Mouse (Mus musculus): ENCODE data around the gene Dab2. TPM values are rescaled to one million over a fixed set of nuclear protein-coding genes. Genes with fewer than 3 reads are reported as not detected.

Gene Dab2
- total RNA-seq (2018; cell fraction: chromatin; rRNA removed), result 1,000 to 10,000 TPM in 14 of 26 experiments, 100 to 1,000 TPM in 12; 285 to 3,101 (median 1,062) TPM
- total RNA-seq (2018; cell fraction: cytosol; rRNA removed), result 100 to 1,000 TPM; 111 to 442 (median 285) TPM
- 1,000 to 10,000 TPM in 10 of 26 experiments, 100 to 1,000 TPM in 16; 193 to 2,686 (median 693) TPM for total RNA-seq (2018; cell fraction: nucleus; rRNA removed)
- 220 to 1,182 TPM (median 506 TPM) in 3 replicates for polyA plus RNA-seq (2018)

DNA sequence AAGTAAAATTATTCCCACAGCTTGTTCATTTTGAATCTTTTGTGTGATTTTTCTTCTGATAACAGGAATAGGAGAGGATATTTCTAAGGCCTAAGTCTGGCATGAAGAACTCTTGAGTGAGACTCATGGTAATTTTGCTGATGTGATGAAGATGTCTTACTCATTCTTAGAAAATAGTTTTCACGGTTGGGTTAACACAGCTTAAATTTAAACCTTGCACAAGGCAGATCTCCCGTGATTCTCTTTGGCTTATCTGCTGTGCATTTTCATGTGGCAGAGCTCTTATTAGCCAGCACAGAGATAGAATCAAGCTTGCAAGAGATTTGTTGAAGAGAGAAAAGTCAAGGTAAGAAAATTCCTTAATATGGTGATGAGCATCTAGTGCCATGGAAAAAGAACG, at the start of gene Dab2:
Gene Dab2, plus strand, starts transcription at position 235 of the 400 bp plus-strand sequence.
- 97% methylated on average over 3 of the region's 3 CpGs for WGBS (ENCODE audit: missing documents)
- no peaks in the 10 kb centered on the region for H3K36me3 ChIP-seq (ENCODE audit: inconsistent target)
- H3K79me2 ChIP-seq (ENCODE audit: inconsistent target), result no peaks in the 10 kb centered on the region
- H3K27ac ChIP-seq, result no peak within 1 kb of the TSS
- H3K4me3 ChIP-seq (ENCODE audit: inconsistent target), result no peak within 1 kb of the TSS

DNA sequence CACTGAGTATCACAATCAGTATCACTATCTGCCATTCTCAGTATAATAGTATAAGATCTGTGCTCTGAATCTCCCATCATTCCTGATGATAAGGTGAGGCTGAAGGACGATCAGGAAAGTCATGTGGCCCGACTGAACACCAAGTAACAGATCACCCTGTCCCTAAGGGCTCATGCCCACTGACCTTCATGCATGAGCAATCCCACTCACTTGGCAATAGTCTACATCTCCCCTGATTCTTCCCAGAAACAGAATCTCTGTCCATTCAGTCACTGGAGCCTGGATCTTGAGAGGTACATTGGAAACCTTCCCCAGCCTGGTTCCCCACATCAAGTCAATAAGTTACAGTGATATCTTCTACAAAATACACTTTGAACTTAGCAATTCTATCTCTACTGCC, 46.1 kb upstream of the Dab2 start:
- H3K27ac ChIP-seq, result no peak overlapping the region
- no peaks in the 10 kb centered on the region for H3K36me3 ChIP-seq (ENCODE audit: inconsistent target)
- H3K79me2 ChIP-seq (ENCODE audit: inconsistent target), result no peaks in the 10 kb centered on the region
- H3K4me3 ChIP-seq (ENCODE audit: inconsistent target), result no peak overlapping the region
- WGBS (ENCODE audit: missing documents), result 100% methylated on average over 2 of the region's 2 CpGs

- Histone ChIP-seq H3K36me3 (ENCODE audit: inconsistent target) (no peaks in the 10 kb centered on the region), H3K79me2 (ENCODE audit: inconsistent target) (no peaks in the 10 kb centered on the region), H3K27ac (no peak overlapping the region), H3K4me3 (ENCODE audit: inconsistent target) (no peak overlapping the region)
- 97% methylated on average over 2 of the region's 2 CpGs for WGBS (ENCODE audit: missing documents)
Measured at GRCm38 (mm10) chr15:6254383-6254782, 45.2 kb upstream of the Dab2 start.

GRCm38 (mm10) chr15:6257049-6257448, 42.5 kb upstream of the Dab2 start:
- WGBS (ENCODE audit: missing documents), result 0% methylated on average over 2 of the region's 2 CpGs
- H3K27ac ChIP-seq, result peak overlapping the region; percentile 22; the same call in 1 of the 2 replicates
- no peaks in the 10 kb centered on the region for H3K79me2 ChIP-seq (ENCODE audit: inconsistent target)
- H3K36me3 ChIP-seq (ENCODE audit: inconsistent target), result no peaks in the 10 kb centered on the region
- H3K4me3 ChIP-seq (ENCODE audit: inconsistent target), result no peak overlapping the region

- H3K4me3 ChIP-seq (ENCODE audit: inconsistent target), result no peak overlapping the region
- 52% methylated on average over 3 of the region's 3 CpGs for WGBS (ENCODE audit: missing documents)
- H3K79me2 ChIP-seq (ENCODE audit: inconsistent target), result no peaks in the 10 kb centered on the region
- H3K27ac ChIP-seq, result peak overlapping the region; percentile 94
- no peaks in the 10 kb centered on the region for H3K36me3 ChIP-seq (ENCODE audit: inconsistent target)
Measured at GRCm38 (mm10) chr15:6259957-6260740, 39.4 kb upstream of the Dab2 start.

GRCm38 (mm10) chr15:6260741-6261430, 38.7 kb upstream of the Dab2 start:
- no peak overlapping the region for H3K4me3 ChIP-seq (ENCODE audit: inconsistent target)
- no peaks in the 10 kb centered on the region for H3K79me2 ChIP-seq (ENCODE audit: inconsistent target)
- H3K36me3 ChIP-seq (ENCODE audit: inconsistent target), result no peaks in the 10 kb centered on the region
- peak overlapping the region; percentile 94 for H3K27ac ChIP-seq
- 46% methylated on average over 6 of the region's 6 CpGs for WGBS (ENCODE audit: missing documents)

DNA sequence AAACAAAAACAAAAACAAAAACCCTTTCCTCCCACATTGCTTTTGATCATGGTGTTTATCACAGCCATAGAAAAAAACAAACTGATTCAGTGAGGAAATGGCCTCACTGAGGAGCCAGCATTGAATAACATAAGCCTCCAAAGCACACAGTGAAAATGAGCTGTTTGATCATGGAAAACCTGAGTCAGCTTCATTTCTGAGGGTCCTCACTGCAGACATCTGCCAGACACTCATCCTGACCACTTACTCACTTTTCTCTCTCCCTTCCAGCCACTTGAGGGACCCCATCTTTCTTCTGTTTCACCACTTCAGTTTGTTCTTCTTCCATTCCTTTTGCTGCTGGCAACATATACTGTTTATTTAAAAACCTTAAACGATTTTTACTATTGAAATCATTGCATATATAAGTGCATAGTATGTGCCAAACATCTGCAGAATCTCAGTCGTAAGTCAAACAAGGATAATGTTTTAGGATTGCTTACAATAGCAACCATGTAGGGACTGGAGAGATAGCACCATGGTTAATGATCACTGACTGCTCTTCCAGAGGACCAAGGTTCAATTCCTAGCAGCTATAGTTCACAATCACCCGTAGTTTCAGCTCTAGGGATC, 32.3 kb upstream of the Dab2 start:
- Histone ChIP-seq H3K79me2 (ENCODE audit: inconsistent target) (no peaks in the 10 kb centered on the region), H3K36me3 (ENCODE audit: inconsistent target) (no peaks in the 10 kb centered on the region), H3K27ac (0 out of 2 replicates have a peak overlapping the region, but pooled peaks have one; percentile 10), H3K4me3 (ENCODE audit: inconsistent target) (no peak overlapping the region)
- WGBS (ENCODE audit: missing documents), result 90% methylated on average over 3 of the region's 3 CpGs

GRCm38 (mm10) chr15:6278606-6279468, 20.8 kb upstream of the Dab2 start:
- Histone ChIP-seq H3K79me2 (ENCODE audit: inconsistent target) (no peaks in the 10 kb centered on the region), H3K4me3 (ENCODE audit: inconsistent target) (no peak overlapping the region), H3K27ac (peak overlapping the region; percentile 60), H3K36me3 (ENCODE audit: inconsistent target) (no peaks in the 10 kb centered on the region)
- WGBS (ENCODE audit: missing documents), result 70% methylated on average over 7 of the region's 11 CpGs

- Histone ChIP-seq H3K4me3 (ENCODE audit: inconsistent target) (no peak overlapping the region), H3K36me3 (ENCODE audit: inconsistent target) (no peaks in the 10 kb centered on the region), H3K79me2 (ENCODE audit: inconsistent target) (no peaks in the 10 kb centered on the region), H3K27ac (no peak overlapping the region)
- 96% methylated on average over 4 of the region's 4 CpGs for WGBS (ENCODE audit: missing documents)
Measured at GRCm38 (mm10) chr15:6280021-6280451, 19.6 kb upstream of the Dab2 start.

DNA sequence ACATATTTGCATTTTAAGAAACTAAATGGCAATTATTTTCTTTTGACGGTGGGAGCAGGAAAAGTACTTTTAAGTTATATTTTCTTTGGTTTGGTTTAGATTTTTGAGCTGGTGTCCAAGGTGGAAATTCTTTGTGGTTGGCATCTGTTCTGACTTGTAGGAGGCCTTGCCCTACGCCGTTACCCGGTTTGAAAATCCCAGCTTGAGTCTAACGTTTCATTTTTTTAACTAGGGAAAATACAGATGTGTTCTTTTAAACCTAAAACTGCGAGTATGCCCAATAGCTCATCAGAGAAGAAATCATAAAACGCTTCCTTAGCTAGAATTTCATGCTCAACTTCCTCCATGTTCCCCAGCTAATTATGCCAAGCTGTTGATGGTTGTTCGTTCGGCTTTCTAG, 16.3 kb upstream of the Dab2 start:
- no peaks in the 10 kb centered on the region for H3K36me3 ChIP-seq (ENCODE audit: inconsistent target)

GRCm38 (mm10) chr15:6296071-6296470, 3.5 kb upstream of the Dab2 start:
- no peaks in the 10 kb centered on the region for H3K36me3 ChIP-seq (ENCODE audit: inconsistent target)
- 11% methylated on average over 2 of the region's 2 CpGs for WGBS (ENCODE audit: missing documents)
- no peak overlapping the region for H3K27ac ChIP-seq
- no peaks in the 10 kb centered on the region for H3K79me2 ChIP-seq (ENCODE audit: inconsistent target)
- no peak overlapping the region for H3K4me3 ChIP-seq (ENCODE audit: inconsistent target)

More for the DNA sequence above, 16.3 kb upstream of the Dab2 start:
- no peak overlapping the region for H3K4me3 ChIP-seq (ENCODE audit: inconsistent target)
- H3K79me2 ChIP-seq (ENCODE audit: inconsistent target), result no peaks in the 10 kb centered on the region
- no peak overlapping the region for H3K27ac ChIP-seq
- 97% methylated on average over 9 of the region's 9 CpGs for WGBS (ENCODE audit: missing documents)

DNA sequence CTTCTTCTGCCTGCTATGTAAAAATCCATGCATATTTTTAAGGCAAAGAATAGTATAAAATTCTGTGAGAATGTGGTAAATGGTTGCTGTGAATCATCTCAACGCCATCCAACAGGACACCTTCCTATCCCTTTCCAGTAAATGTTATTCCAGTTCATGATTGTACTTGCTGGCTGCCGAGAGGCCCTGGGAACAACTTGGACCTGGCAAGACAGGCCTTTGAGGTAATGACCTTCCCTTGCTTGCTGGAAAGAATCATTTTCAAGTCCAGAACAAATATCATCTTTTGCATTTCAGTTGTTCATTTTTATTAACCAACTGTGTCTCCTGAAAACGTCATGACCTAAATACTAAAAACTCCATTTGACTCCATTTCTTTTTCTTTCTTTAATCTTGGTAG, 862 bp upstream of the Dab2 start:
- 88% methylated on average over 3 of the region's 3 CpGs for WGBS (ENCODE audit: missing documents)
- Histone ChIP-seq H3K4me3 (ENCODE audit: inconsistent target) (no peak overlapping the region), H3K36me3 (ENCODE audit: inconsistent target) (no peaks in the 10 kb centered on the region)

DNA sequence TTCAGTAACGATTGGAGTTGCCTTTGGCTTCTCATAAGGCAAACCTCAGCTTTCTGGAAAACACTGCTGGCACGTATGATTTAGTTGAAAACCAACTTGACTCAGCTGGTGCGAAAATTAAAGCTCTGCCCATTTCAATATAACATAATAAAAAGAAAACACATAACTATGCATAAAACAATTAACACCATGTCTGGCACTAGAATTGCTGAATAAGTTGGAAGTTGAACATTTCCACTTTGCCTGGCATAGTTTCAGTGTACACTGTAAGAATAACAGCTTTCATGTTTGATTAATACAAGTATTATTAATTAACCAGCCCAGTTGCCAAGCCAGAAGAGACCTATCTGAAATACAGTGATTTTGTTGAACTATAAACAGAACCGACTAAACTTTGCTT, 2.6 kb downstream of the Dab2 start:
- no peaks in the 10 kb centered on the region for H3K79me2 ChIP-seq (ENCODE audit: inconsistent target)
- no peak overlapping the region for H3K27ac ChIP-seq
- WGBS (ENCODE audit: missing documents), result 99% methylated on average over 4 of the region's 4 CpGs
- H3K4me3 ChIP-seq (ENCODE audit: inconsistent target), result no peak overlapping the region
- no peaks in the 10 kb centered on the region for H3K36me3 ChIP-seq (ENCODE audit: inconsistent target)

More for the DNA sequence above, 862 bp upstream of the Dab2 start:
- Histone ChIP-seq H3K79me2 (ENCODE audit: inconsistent target) (no peaks in the 10 kb centered on the region), H3K27ac (no peak overlapping the region)

GRCm38 (mm10) chr15:6303822-6304221, 4.2 kb downstream of the Dab2 start:
- Histone ChIP-seq H3K79me2 (ENCODE audit: inconsistent target) (no peaks in the 10 kb centered on the region), H3K4me3 (ENCODE audit: inconsistent target) (no peak overlapping the region), H3K27ac (peak overlapping the region; percentile 60), H3K36me3 (ENCODE audit: inconsistent target) (no peaks in the 10 kb centered on the region)
- WGBS (ENCODE audit: missing documents), result 43% methylated on average over 1 of the region's 2 CpGs
